ENCODE assay signal across 13 mouse cellular contexts in the genomic region with DNA sequence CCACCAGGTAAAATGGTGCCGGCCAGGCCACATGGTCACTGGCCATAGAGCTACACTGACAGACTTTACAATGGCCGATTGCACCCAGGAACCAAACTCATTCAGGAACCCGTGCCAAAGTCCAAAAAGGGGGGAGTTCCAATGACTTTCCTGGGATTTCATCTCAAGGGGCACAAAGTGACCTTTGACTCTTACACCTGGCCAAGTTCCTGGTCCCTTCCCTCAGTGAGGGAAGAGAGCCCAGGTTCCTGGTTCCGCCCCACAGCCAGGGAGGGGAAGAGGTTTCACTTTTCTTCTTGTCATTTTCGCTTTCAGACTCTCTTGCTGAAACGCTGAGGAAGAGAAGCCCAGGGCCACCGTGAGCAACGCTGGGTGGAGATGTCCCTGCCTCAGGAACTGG. TPM values are rescaled to one million over a fixed set of nuclear protein-coding genes. Genes with fewer than 3 reads are reported as not detected.
DNase-seq lines count a peak whose midpoint lies in the region; ATAC-seq and TF ChIP-seq lines count a peak whose summit lies in the region.
"Had no signal": no experiment of that assay in that cellular context is flagged by ENCODE, and none has a peak within 500 bp of the region (broad histone marks: within the 10 kb centered on the region; RNA-seq: fewer than 3 reads in every experiment).

Gene Slco2a1 (plus strand): TSS at position 251 of the 400 bp plus-strand sequence.

- no peaks in the 10 kb centered on the region for H3K27me3 ChIP-seq in lung, embryonic 16.5 days (ENCODE audit: control insufficient read depth, insufficient read depth, low read depth, low read length)
- no peaks in the 10 kb centered on the region for H3K27me3 ChIP-seq in midbrain, postnatal 0 days (ENCODE audit: insufficient read depth, low read length)

- H3K27ac ChIP-seq in lung, embryonic 16.5 days (ENCODE audit: low read length): no peak within 1 kb of the TSS
- peak within 1 kb of the TSS; percentile 19; the same call in 1 of the 2 replicates for H3K27ac ChIP-seq in midbrain, postnatal 0 days (ENCODE audit: low read depth, low read length)
- H3K27ac ChIP-seq: liver, embryonic 14.5 days had no signal

- no peaks in the 10 kb centered on the region for H3K36me3 ChIP-seq in lung, embryonic 16.5 days (ENCODE audit: control insufficient read depth, insufficient read depth, low read length)
- H3K36me3 ChIP-seq in midbrain, postnatal 0 days (ENCODE audit: insufficient read depth, low read length): no peaks in the 10 kb centered on the region

- ATAC-seq in lung, embryonic 16.5 days (ENCODE audit: low read depth): no peak
- no peak for ATAC-seq in midbrain, postnatal 0 days (ENCODE audit: low FRiP score)

- WGBS in lung, embryonic 16.5 days: 84% methylated on average over 8 of the region's 8 CpGs
- WGBS in midbrain, postnatal 0 days: 88% methylated on average over 8 of the region's 8 CpGs

- H3K4me1 ChIP-seq in lung, embryonic 16.5 days (replicated peaks; ENCODE audit: control insufficient read depth, insufficient read depth, low read length): no peaks in the 10 kb centered on the region
- H3K4me1 ChIP-seq in midbrain, postnatal 0 days (ENCODE audit: insufficient read depth, low read length): peaks cover 11% of the 10 kb centered on the region; the same call in 1 of the 2 replicates

- no peak for TF ChIP-seq CTCF in midbrain, postnatal 0 days (IDR thresholded peaks at IDR 0.05)

- H3K4me2 ChIP-seq in lung, embryonic 16.5 days (ENCODE audit: low read depth, low read length): no peak within 1 kb of the TSS
- H3K4me2 ChIP-seq in midbrain, postnatal 0 days (ENCODE audit: low read depth, low read length, poor library complexity, severe bottlenecking): no peak within 1 kb of the TSS

- H3K9me3 ChIP-seq in lung, embryonic 16.5 days (ENCODE audit: control insufficient read depth, low read length): no peaks in the 10 kb centered on the region
- no peaks in the 10 kb centered on the region for H3K9me3 ChIP-seq in midbrain, postnatal 0 days (ENCODE audit: low read length)

- no peak within 1 kb of the TSS for H3K9ac ChIP-seq in lung, embryonic 16.5 days (ENCODE audit: low read length)
- H3K9ac ChIP-seq in midbrain, postnatal 0 days (replicated peaks; ENCODE audit: low read length, poor library complexity, severe bottlenecking): no peak within 1 kb of the TSS
- H3K9ac ChIP-seq: liver, embryonic 14.5 days had no signal

- DNase-seq in adrenal gland, postnatal 4 days (ENCODE audit: low spot score in 2 of 2): no peak
- DNase-seq in adrenal gland, postnatal 25 days: no peak
- DNase-seq in lung, adult 18-20 months: no peak
- peak; percentile 92 for DNase-seq in kidney, adult 9 months
- no peak for DNase-seq in midbrain, postnatal 0 days (ENCODE audit: low spot score)
- DNase-seq in spleen, postnatal 10 days (ENCODE audit: low spot score in 2 of 2): no peak
- no peak for DNase-seq in layer of hippocampus, postnatal 14 days (ENCODE audit: low spot score in 2 of 2)
- DNase-seq: cerebellum, postnatal 10 days; heart, adult 11 months; heart, postnatal 14 days; thymus, postnatal 14 days had no signal

- H3K4me3 ChIP-seq in lung, embryonic 16.5 days (ENCODE audit: low read length): no peak within 1 kb of the TSS
- no peak within 1 kb of the TSS for H3K4me3 ChIP-seq in midbrain, postnatal 0 days (ENCODE audit: low read depth, low read length)

RNA-seq across cellular contexts. Expression of gene Slco2a1, which starts in this region (rescaled TPM):
- total RNA-seq in adrenal gland, postnatal 4 days (2021): 10 to 100 TPM; 12.0 to 12.3 TPM
- 2.6 and 3.2 TPM in 2 replicates for total RNA-seq in adrenal gland, postnatal 25 days (2021)
- 21.0 and 21.4 TPM in 2 replicates for polyA plus RNA-seq in lung, embryonic 16.5 days (2015; fragmentation: Nextera tagmentation; extraction: Ambion mirVana)
- total RNA-seq in midbrain, postnatal 0 days (2014; rRNA removed): 9.3 and 9.9 TPM in 2 replicates
- 4.2 and 4.9 TPM in 2 replicates for polyA plus RNA-seq in midbrain, postnatal 0 days (2015; fragmentation: Nextera tagmentation; extraction: Ambion mirVana)
- total RNA-seq in layer of hippocampus, postnatal 14 days (2021): 1 to 10 TPM; 5.3 to 5.8 TPM
